Mouse (Mus musculus): ENCODE data around the gene Tubgcp2.

- TF ChIP-seq CTCF (IDR thresholded peaks at IDR 0.05; ENCODE audit: low read depth, low read length): no peak
- TF ChIP-seq TAL1 (conservative IDR thresholded peaks at IDR 0.05; ENCODE audit: low read depth, low read length): no peak
- TF ChIP-seq POLR2AphosphoS5 (IDR thresholded peaks at IDR 0.05; ENCODE audit: insufficient replicate concordance, low read depth, low read length): no peak
- TF ChIP-seq GATA1 (IDR thresholded peaks at IDR 0.05; ENCODE audit: borderline replicate concordance, low read length): no peak
Measured at GRCm38 (mm10) chr7:140082242-140082678, 45.8 kb upstream of the Tubgcp2 start, which contains the start of gene Caly.

Measured in G1E (cell line).